Mouse (Mus musculus) heart, adult 2 months (tissue): ENCODE results near the gene A730049H05Rik.

ENCODE experiments used
- CTCF ChIP-seq: fragments of 200-600 bp; IDR thresholded peaks from 2 replicates; pipeline ENCODE4 v1.8.1; 2022; ENCODE audit warnings: antibody characterized with exemption, mild to moderate bottlenecking, moderate library complexity
- EP300 ChIP-seq: fragments of 200-500 bp; IDR thresholded peaks from 2 replicates; pipeline ENCODE4 v1.6.1; 2011; ENCODE audit warnings: low read depth, low read length, control low read depth; ENCODE audit not compliant: insufficient read depth

GRCm38 (mm10) chr6:92779935-92780205 lies 36.4 kb upstream of the A730049H05Rik start:
- TF ChIP-seq CTCF (no peak), EP300 (no peak)
